Comparison of ENCODE assay signal across 20 mouse cellular contexts in the genomic region with DNA sequence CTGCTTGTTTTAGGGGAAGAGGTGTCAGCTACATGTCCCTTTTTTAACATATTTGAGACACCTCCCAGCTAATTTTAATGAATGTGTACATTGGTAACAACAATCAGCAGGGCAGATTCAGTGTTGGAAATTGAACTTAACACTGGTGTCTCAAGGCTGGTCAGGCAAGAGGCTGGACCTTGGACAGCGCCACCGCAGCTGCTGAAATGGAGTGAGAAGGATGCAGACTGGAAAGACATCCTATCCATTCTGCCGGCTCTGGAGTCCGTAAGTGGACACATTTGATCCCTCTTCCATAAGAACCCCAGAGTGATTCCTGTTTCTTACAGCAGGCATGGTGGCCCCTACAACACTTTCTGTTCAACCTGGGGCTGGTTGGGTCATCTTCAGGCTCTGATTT. TPM values are rescaled to one million over a fixed set of nuclear protein-coding genes. Genes with fewer than 3 reads are reported as not detected.
A peak's percentile ranks its signal among the peaks of the same experiment; 100 is the strongest.
DNase-seq lines count a peak whose midpoint lies in the region; TF ChIP-seq lines count a peak whose summit lies in the region.
"Had no signal": no experiment of that assay in that cellular context is flagged by ENCODE, and none has a peak within 500 bp of the region (broad histone marks: within the 10 kb centered on the region; RNA-seq: fewer than 3 reads in every experiment).

No protein-coding gene starts in this region.

- no peak overlapping the region for H3K4me3 ChIP-seq in thymus, adult 2 months (ENCODE audit: control insufficient read depth, insufficient read depth, low read length)
- H3K4me3 ChIP-seq: forebrain, embryonic 15.5 days; heart, embryonic 13.5 days; intestine, embryonic 15.5 days had no signal

- no peak for TF ChIP-seq POLR2A in thymus, adult 2 months (IDR thresholded peaks at IDR 0.05; ENCODE audit: control insufficient read depth, extremely low read depth, insufficient read depth, low read length, poor library complexity)

- no peaks in the 10 kb centered on the region for H3K27me3 ChIP-seq in thymus, adult 2 months (ENCODE audit: control insufficient read depth, insufficient read depth, low read length)
- H3K27me3 ChIP-seq: forebrain, embryonic 15.5 days; intestine, embryonic 15.5 days had no signal

- H3K27ac ChIP-seq in thymus, adult 2 months (ENCODE audit: control insufficient read depth, insufficient read depth, low read length), result no peak overlapping the region
- H3K27ac ChIP-seq: forebrain, embryonic 15.5 days; heart, embryonic 13.5 days; intestine, embryonic 15.5 days had no signal

- DNase-seq in adrenal gland, postnatal 14 days, result peak; percentile 23
- no peak for DNase-seq in adrenal gland, adult 18-20 months (ENCODE audit: low spot score in 2 of 2)
- peak; percentile 66 for DNase-seq in kidney, postnatal 10 days
- DNase-seq in kidney, adult 11 months, result no peak
- DNase-seq in NIH3T3 (ENCODE audit: low read depth), result peak; percentile 30
- DNase-seq in forelimb bud, embryonic 11.5 days (ENCODE audit: low read depth, low spot score), result peak; percentile 35
- no peak for DNase-seq in urinary bladder, postnatal 14 days (ENCODE audit: low spot score)
- no peak for DNase-seq in thymus, adult 2 months
- DNase-seq: cerebellum, adult 9-11 months; lung, adult 2 months; midbrain, embryonic 14.5 days; right cerebral cortex, postnatal 25 days; thymus, postnatal 4 days had no signal

- H3K36me3 ChIP-seq in thymus, adult 2 months (ENCODE audit: control insufficient read depth, insufficient read depth, low read length), result no peaks in the 10 kb centered on the region
- H3K36me3 ChIP-seq: forebrain, embryonic 15.5 days; heart, embryonic 13.5 days; intestine, embryonic 15.5 days had no signal

- 47% methylated on average over 4 of the region's 4 CpGs for WGBS in thymus, adult 2 months

- no peaks in the 10 kb centered on the region for H3K4me1 ChIP-seq in thymus, adult 2 months (replicated peaks; ENCODE audit: control insufficient read depth, insufficient read depth, low read length)
- H3K4me1 ChIP-seq: heart, embryonic 13.5 days; intestine, embryonic 15.5 days had no signal

- no peak for TF ChIP-seq CTCF in thymus, adult 2 months (IDR thresholded peaks at IDR 0.05; ENCODE audit: borderline replicate concordance, control insufficient read depth, extremely low read depth, insufficient read depth, low read length, poor library complexity)

RNA-seq across cellular contexts. Expression of gene Pcdh8, which starts 14.3 kb away (rescaled TPM):
- total RNA-seq in adrenal gland, postnatal 14 days (2021), result 0.11 and 0.45 TPM in 2 replicates
- under 1 TPM in 1 of 2 experiments, not detected in 1; 0.43 TPM for total RNA-seq in adrenal gland, adult 18-20 months (2021)
- polyA plus RNA-seq in thymus, adult 2 months (2012; rRNA removed), result 0.38 and 0.39 TPM in 2 replicates
- total RNA-seq: gastrocnemius, adult 18-20 months; granulocyte monocyte progenitor cell, adult 5-6 weeks; liver, adult 2 months; MEL had no signal
- polyA plus RNA-seq: liver, adult 2 months; lung, adult 2 months had no signal

Comparison
In these comparisons a context has a peak if more than half of its experiments do, and no peak if none do; other contexts are left out.
1. DNase-seq: peak in adrenal gland, postnatal 14 days (single experiment), kidney, postnatal 10 days (single experiment), NIH3T3 (single experiment) and forelimb bud, embryonic 11.5 days (single experiment); none in adrenal gland, adult 18-20 months (0 of 2), kidney, adult 11 months (single experiment), urinary bladder, postnatal 14 days (single experiment) and thymus, adult 2 months (single experiment).